Mouse (Mus musculus) left cerebral cortex, adult 18-20 months (tissue): Measurements from ENCODE around the gene Slc2a2. TPM values are rescaled to one million over a fixed set of nuclear protein-coding genes. Genes with fewer than 3 reads are reported as not detected.
A peak's percentile ranks its signal among the peaks of the same experiment; 100 is the strongest.

Source experiments
- DNase-seq, 2 experiments: peaks; one replicate each; pipeline ENCODE4 v3.0.0; 2021 to 2022; ENCODE audit warnings: low spot score in 2 of 2, mixed read lengths in 1 of 2
- long read RNA-seq, 2 experiments: library from polyadenylated mRNA; stranded (forward); transcript quantifications; one replicate each; pipeline ENCODE4 v2.0.0; 2021
- total RNA-seq, 2 experiments: library from RNA; stranded (reverse); gene quantifications; 2 replicates each; pipeline ENCODE4 v1.2.3; 2021

Slc2a2 gene
- total RNA-seq: not detected
- long read RNA-seq, experiment 1: 0 reads
- long read RNA-seq, experiment 2: 0 reads

GRCm38 (mm10) chr3:28697797-28698196, at the start of gene Slc2a2:
TSS of gene Slc2a2 (plus strand) at chr3:28697903.
- no peak for DNase-seq

DNA sequence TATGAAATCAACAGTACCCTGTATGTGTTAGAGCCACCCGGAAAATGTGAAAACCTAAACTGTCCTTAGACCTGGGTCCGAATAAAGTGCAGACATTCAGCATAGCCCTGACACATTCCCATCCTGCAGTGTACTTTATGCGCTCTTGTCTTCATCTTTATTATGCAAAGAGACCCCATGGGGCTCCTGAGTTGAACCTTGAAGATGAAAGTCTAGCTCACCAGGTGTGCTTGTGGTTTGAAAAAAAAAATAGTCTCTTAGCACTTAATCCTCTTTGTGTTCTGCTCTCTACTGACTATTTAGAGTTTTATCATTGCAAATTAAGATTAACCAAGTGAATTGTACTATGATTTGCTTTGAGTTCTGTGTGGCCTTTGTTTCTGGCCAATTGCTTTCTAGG, 45.1 kb upstream of the Slc2a2 start:
- DNase-seq: no peak

GRCm38 (mm10) chr3:28653043-28653442, 44.7 kb upstream of the Slc2a2 start:
- no peak for DNase-seq

DNA sequence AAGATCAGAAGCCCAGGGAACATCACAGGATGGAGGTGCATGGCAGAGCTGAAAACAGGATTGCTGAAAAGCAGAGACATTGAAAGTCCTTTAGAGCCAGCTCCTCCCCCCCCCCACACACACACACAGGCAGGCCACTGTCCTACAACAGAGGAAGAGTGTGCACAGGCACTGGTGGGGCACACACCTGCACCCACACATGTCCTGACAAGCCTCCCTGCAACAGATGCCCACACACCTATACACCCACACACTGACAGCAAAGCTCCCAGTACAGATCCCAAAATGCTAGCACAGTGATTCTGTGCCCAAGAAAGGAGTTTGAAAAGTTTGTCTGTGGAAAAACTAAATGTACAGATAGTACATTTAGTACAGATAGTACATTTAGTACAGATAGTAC, 43.0 kb upstream of the Slc2a2 start:
- DNase-seq: peak; percentile 44 to 53

DNA sequence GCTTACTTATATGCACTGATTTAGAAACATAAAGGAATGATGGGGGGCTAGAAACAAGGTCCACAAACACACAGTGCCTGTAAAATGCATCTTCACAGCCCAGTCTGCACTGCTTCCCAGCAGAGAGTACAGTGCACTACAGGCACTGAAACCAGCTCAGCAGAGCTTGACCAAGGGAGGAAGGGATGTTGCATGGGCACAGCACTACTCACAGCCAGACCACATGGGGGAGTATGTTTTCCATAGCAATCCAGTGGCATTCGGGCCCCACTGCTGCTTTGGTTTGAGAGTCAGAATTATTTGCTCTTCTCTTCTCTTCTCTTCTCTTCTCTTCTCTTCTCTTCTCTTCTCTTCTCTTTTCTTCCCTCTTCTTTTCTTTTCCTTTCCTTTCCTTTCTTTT, 39.4 kb upstream of the Slc2a2 start:
- DNase-seq: no peak

- no peak for DNase-seq
These were observed 16.9 kb upstream of the Slc2a2 start for GRCm38 (mm10) chr3:28680851-28681250.

DNA sequence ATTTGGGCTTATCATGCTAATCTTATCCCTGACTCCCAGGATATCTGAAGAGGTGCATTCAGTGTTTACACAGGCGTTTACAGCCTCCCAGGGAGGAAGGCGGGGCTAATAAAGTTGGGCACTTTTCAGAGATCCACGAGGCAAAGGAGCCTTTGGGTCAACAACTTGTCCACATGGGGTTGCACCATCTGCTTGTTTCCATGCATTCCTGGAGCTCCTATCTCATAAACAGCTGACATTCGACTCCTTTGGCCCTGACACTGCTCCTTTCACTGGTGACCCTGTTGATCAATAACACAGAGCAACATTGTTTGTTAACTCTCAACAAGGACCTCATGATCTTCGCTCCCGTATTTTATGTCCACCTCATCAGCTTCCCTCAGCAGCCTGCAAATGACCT, 15.8 kb upstream of the Slc2a2 start:
- DNase-seq: no peak

DNA sequence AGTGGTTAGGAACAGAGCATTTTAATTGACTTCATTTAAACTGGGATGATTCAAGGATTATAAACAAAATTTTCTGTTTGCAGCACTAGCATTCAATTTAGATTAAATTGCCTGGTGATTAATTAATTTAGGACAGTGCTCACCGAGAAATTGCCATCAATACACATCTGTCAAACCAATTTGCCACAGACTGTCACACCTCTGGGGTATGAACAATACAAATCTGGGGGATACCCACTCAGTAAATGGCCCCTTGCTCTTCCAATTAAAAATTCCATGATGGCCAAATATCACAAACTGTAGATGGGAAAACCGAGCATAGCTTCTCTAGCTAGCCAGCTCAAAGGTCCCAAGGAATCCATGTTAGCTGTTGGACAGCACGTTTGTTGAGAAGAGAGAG, 15.3 kb upstream of the Slc2a2 start:
- DNase-seq: no peak

DNA sequence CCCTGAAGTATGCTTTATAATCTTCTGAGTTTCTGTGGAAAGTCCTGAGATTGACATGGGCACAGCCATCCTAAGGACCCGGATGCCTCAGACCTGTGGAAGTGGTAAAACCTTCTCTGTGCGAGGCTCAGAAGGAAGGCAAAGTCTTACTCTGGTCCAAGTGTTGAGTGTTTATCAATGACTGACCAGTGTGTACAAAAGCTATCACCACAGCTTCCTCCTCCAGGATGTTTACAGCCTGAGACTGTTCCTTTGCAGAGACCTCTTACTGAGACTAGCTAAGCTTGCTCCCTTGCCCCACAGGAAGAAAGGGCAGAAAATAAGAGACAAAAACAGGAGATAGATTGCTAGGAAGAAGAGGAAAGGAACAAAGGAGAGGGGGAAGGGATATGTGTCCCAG, 12.2 kb upstream of the Slc2a2 start:
- DNase-seq: no peak

DNA sequence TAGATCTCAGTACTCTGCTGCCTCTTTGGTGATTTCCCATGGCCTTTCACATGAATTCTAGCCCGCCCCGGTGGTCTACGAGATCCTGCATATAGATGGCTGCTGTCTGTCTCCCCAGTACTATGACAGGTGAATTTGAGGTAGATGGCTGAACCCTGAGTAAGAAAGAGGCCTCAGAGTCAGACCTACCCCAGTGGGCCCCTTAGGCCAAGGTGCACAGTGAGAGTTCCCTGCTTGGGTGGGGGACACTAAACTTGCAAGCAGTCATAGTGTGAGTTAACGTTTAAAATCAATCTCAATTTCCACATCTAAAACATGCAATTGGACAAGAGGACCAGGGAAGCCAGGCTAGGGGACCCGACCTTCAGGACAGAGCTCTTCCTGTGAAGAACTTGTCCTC, 2.9 kb upstream of the Slc2a2 start:
- no peak for DNase-seq

GRCm38 (mm10) chr3:28695608-28696007, 2.1 kb upstream of the Slc2a2 start:
- no peak for DNase-seq

DNA sequence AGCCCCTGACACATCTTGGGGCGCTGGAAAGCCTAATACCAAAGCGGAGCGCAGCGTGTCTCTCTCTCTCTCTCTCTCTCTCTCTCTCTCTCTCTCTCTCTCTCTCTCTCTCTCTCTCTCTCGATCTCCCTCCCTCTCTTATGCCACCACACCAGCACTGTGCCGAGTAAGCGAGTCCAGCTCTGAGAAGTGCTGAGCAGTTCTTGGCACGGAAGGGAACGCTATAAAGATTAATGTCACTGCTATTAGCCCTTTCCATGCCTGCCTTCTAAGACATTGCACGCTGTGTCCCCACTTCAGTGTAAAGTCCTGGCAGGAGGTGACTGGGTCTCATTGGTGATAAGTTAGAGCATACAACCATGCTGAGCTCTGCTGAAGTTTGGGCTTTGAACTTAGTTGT, 1.5 kb upstream of the Slc2a2 start:
- no peak for DNase-seq

DNA sequence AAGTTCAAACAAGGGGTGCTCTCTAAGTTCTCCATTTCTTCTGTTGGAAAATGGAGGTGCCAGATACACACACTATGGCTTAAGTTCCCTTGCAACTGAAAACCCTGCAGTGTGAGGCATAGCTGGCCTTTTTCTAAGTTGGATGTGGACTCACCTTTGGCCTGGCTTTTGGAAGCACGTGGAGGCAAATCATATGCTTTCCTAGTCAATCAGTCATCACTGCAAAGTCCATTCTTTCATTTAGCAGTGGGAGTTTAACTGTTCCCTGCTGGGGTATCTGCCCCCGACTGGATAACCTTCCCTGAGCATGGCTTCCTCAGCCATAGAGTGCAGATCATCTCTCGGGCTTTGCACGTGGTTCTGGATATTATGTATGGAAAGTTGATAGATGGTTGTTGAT, 1.9 kb downstream of the Slc2a2 start:
- DNase-seq: no peak

DNA sequence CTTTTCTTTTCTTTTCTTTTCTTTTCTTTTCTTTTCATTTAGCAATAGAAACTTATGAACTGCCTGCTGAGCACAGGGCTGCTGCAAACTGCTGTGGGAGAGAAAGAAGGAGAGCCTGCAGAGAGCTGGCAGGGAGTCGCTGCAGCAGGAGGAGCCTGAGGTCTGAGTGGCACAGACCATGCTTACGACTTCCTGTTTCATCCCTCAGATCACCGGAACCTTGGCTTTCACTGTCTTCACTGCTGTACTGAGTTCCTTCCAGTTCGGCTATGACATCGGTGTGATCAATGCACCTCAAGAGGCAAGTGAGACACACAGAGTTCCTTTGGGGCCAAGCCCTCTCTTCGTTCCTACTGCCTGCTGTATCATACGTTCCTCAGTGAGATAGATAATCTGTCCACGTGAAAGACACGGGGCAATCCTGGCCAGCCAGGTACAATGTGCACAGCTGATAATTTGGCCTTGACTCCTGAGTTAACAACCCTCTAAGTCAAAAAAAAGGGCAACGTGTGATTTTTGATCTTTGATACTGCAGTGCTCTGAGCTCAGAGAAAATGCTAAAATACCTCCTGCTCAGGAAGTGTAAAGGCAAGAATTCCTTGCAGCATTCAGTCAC, 7.9 kb downstream of the Slc2a2 start:
- DNase-seq: no peak

DNA sequence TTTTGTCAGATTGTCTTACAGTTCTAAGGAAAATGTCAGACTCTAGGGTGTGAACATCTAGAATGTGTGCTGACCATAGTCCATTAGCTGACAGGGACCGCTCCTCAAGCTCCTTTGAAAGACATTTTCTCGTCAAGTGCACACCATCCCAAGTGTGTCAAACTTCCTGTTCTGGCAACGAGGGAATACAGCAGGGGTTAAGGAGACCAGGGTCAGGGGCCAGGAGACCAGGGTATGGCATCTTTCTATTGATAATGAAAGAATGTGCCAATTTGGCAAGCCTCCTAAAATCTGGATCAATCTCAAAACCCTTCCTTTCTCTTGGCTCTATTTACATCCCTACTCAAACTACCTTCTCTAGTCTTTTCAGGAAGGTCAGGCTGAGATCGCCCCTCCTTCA, 9.0 kb downstream of the Slc2a2 start:
- DNase-seq: no peak

GRCm38 (mm10) chr3:28709740-28710139, 12.0 kb downstream of the Slc2a2 start:
- no peak for DNase-seq

DNA sequence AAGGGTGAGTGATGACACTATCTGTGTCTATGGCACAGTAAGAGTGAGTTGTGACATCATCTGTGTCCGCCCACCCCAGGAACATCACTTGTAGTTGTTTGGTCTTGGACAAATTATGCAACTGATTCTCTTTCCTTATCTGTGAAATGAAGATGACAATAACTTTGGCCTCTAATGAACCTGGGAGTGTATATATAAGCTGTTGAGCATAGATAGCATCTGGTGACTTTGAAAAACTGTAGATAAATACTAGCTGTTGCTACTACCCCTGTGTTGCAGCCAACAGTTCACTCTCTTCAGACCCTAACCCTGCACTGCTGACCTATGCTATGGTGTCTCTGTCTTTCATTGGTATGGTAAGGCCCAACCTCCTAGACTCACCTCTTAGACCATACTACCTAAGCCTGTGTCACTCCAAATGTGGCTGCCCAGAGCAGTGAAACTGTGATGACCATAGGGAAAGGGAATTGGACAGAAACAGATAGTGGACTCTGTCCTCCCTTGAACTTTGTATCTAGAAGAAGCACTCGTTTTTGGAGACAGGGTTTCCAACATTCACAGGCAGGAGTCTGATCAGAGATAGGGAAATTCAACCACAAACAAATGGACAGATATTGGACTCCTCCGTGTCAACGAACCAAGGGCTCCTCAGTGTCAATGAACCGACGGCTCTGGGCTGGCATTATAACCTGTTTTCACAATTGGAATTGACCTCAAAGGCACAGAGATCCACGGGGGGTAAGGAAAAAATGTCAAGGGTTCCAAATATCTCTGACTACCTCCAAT, 16.4 kb downstream of the Slc2a2 start:
- DNase-seq: no peak

- no peak for DNase-seq
These were observed 20.8 kb downstream of the Slc2a2 start for GRCm38 (mm10) chr3:28718521-28718920.

- no peak for DNase-seq
These were observed 23.5 kb downstream of the Slc2a2 start for GRCm38 (mm10) chr3:28721218-28721617.

DNA sequence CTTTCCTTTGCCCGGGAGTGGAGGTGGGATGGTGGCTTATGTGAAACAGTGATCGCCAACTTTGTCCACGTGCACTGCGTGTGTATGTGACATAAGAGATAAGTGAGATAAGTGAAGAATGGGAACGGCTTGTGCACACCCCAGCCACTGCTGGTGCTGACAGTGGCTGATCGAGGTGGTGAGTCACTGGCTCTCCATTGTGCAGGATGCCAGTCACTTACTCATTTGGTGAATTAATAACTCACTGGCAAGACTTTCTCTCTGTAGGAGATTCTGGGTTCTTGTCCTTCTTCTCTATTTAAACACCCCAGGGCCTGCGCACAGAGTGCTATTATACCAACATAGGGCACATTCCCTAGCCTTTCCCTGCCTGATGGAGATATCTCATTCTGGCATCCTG, 24.1 kb downstream of the Slc2a2 start:
- DNase-seq: no peak

- DNase-seq: no peak
These were observed 24.8 kb downstream of the Slc2a2 start for GRCm38 (mm10) chr3:28722531-28722930.

GRCm38 (mm10) chr3:28723534-28723933, 25.8 kb downstream of the Slc2a2 start:
- no peak for DNase-seq

DNA sequence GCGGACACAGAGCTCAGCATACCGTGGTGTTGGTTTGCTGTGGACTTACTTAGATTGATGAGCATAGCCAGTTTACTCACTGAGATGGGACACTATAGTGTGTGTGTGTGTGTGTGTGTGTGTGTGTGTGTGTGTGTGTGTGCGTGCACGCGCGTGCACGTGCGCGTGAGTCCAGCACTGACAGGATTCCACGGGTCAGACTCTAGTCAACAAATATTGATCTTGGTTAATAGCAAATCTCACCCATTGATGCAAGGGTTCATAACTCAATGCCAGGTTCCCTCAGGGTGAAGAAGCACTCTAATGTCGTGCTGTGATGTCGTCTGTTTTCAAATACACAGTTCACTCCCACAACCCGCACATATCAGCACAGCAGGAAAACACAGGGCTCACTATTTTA, 27.5 kb downstream of the Slc2a2 start:
- no peak for DNase-seq
